Mouse (Mus musculus): ENCODE measurements at regions not wholly inside any gene's neighbourhood (a gene's known extent, or its start where the extent isn't known, plus 50 kb on each side); places are given as distances from the start of the nearest gene placed in this dataset.

GRCm38 (mm10) chr3:54618286-54618685, 74.3 kb upstream of the Supt20 start:
- Histone ChIP-seq H3K4me1 (ENCODE audit: control insufficient read depth, insufficient read depth) (no peaks in the 10 kb centered on the region), H3K4me3 (ENCODE audit: low read depth, low read length) (no peak overlapping the region), H3K4me2 (ENCODE audit: low read depth, low read length) (no peak overlapping the region), H3K27me3 (ENCODE audit: control insufficient read depth, insufficient read depth, low read length) (no peaks in the 10 kb centered on the region), H3K9ac (replicated peaks; ENCODE audit: low read depth, low read length) (no peak overlapping the region), H3K27ac (ENCODE audit: low read depth) (no peak overlapping the region), H3K9me3 (replicated peaks; ENCODE audit: control insufficient read depth, low read length) (0 out of 2 replicates have a peak, but pooled peaks cover 5% of the 10 kb centered on the region), H3K36me3 (replicated peaks; ENCODE audit: control insufficient read depth, insufficient read depth, low read length) (no peaks in the 10 kb centered on the region)
- DNase-seq (ENCODE audit: low spot score) (no peak), ATAC-seq (ENCODE audit: insufficient read depth, low read depth) (no peak)
- 89% methylated on average over 4 of the region's 4 CpGs for WGBS
- no peak for TF ChIP-seq EP300 (IDR thresholded peaks at IDR 0.05; ENCODE audit: low read depth)
- no peak for TF ChIP-seq CTCF (IDR thresholded peaks at IDR 0.05; ENCODE audit: low read depth)

DNA sequence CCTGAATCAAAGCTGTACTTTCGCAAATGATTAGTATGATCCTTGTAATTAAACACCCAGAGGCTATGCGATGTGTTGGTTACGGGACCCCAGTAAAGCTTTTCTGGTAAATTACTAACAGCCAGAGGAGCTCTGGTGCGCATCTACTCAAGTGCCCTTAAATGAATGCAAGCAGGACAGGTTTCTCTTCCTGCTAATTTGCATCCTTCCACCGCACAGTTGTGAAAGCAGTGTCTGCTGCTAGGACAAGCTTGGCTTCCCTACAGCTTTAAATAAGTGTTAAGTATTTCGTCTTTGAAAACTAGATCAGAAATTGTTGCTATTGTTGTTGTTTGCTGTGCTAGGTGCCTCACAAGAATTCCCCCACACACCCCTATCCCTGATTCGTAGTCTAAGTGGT, 62.4 kb upstream of the Supt20 start:
- no peaks in the 10 kb centered on the region for H3K27me3 ChIP-seq (ENCODE audit: control insufficient read depth, insufficient read depth, low read length)
- WGBS: 80% methylated on average over 7 of the region's 7 CpGs
- H3K9ac ChIP-seq (replicated peaks; ENCODE audit: low read depth, low read length): no peak overlapping the region
- no peak for DNase-seq (ENCODE audit: low spot score)
- H3K4me1 ChIP-seq (ENCODE audit: control insufficient read depth, insufficient read depth): no peaks in the 10 kb centered on the region
- H3K36me3 ChIP-seq (replicated peaks; ENCODE audit: control insufficient read depth, insufficient read depth, low read length): no peaks in the 10 kb centered on the region
- no peak overlapping the region for H3K4me2 ChIP-seq (ENCODE audit: low read depth, low read length)
- no peak overlapping the region for H3K4me3 ChIP-seq (ENCODE audit: low read depth, low read length)
- ATAC-seq (ENCODE audit: insufficient read depth, low read depth): no peak
- H3K27ac ChIP-seq (ENCODE audit: low read depth): no peak overlapping the region
- TF ChIP-seq EP300 (IDR thresholded peaks at IDR 0.05; ENCODE audit: low read depth) (no peak), CTCF (IDR thresholded peaks at IDR 0.05; ENCODE audit: low read depth) (no peak)
- 0 out of 2 replicates have a peak, but pooled peaks cover 5% of the 10 kb centered on the region for H3K9me3 ChIP-seq (replicated peaks; ENCODE audit: control insufficient read depth, low read length)

DNA sequence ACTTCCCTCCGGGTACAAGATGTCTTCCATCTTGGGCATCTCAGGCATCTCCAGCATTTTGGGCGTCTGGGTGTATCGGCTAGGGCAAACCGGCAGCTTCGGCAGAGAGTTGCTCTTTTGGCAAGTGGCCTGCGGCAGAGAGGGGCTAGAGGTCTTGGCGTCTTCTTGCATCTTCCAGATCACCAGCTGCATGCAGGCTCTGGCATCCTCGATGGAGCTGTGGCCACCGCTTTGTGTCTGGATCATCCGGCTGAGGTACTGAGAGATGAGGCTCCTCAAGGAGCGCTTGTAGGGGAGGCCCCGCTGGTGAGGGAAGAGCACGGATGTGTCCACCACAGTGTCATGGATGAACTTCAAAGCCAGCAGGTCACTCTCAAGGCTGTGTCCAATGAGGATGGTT, 59.9 kb upstream of the Supt20 start:
- Histone ChIP-seq H3K27ac (ENCODE audit: low read depth) (no peak overlapping the region), H3K36me3 (replicated peaks; ENCODE audit: control insufficient read depth, insufficient read depth, low read length) (no peaks in the 10 kb centered on the region), H3K4me3 (ENCODE audit: low read depth, low read length) (no peak overlapping the region), H3K27me3 (ENCODE audit: control insufficient read depth, insufficient read depth, low read length) (no peaks in the 10 kb centered on the region), H3K9ac (replicated peaks; ENCODE audit: low read depth, low read length) (no peak overlapping the region), H3K4me1 (ENCODE audit: control insufficient read depth, insufficient read depth) (no peaks in the 10 kb centered on the region), H3K9me3 (replicated peaks; ENCODE audit: control insufficient read depth, low read length) (0 out of 2 replicates have a peak, but pooled peaks cover 5% of the 10 kb centered on the region), H3K4me2 (ENCODE audit: low read depth, low read length) (no peak overlapping the region)
- ATAC-seq (ENCODE audit: insufficient read depth, low read depth): no peak
- no peak for TF ChIP-seq CTCF (IDR thresholded peaks at IDR 0.05; ENCODE audit: low read depth)
- no peak for TF ChIP-seq EP300 (IDR thresholded peaks at IDR 0.05; ENCODE audit: low read depth)
- 92% methylated on average over 13 of the region's 13 CpGs for WGBS
- DNase-seq (ENCODE audit: low spot score): no peak

- H3K27me3 ChIP-seq (ENCODE audit: control insufficient read depth, insufficient read depth, low read length): no peaks in the 10 kb centered on the region
- H3K27ac ChIP-seq (ENCODE audit: low read depth): no peak overlapping the region
- ATAC-seq (ENCODE audit: insufficient read depth, low read depth) (no peak), DNase-seq (ENCODE audit: low spot score) (no peak)
- H3K9ac ChIP-seq (replicated peaks; ENCODE audit: low read depth, low read length): no peak overlapping the region
- H3K4me2 ChIP-seq (ENCODE audit: low read depth, low read length): no peak overlapping the region
- no peaks in the 10 kb centered on the region for H3K4me1 ChIP-seq (ENCODE audit: control insufficient read depth, insufficient read depth)
- no peak overlapping the region for H3K4me3 ChIP-seq (ENCODE audit: low read depth, low read length)
- H3K36me3 ChIP-seq (replicated peaks; ENCODE audit: control insufficient read depth, insufficient read depth, low read length): no peaks in the 10 kb centered on the region
- TF ChIP-seq EP300 (IDR thresholded peaks at IDR 0.05; ENCODE audit: low read depth): no peak
- TF ChIP-seq CTCF (IDR thresholded peaks at IDR 0.05; ENCODE audit: low read depth): no peak
- 0 out of 2 replicates have a peak, but pooled peaks cover 5% of the 10 kb centered on the region for H3K9me3 ChIP-seq (replicated peaks; ENCODE audit: control insufficient read depth, low read length)
- WGBS: 87% methylated on average over 23 of the region's 23 CpGs
Measured at GRCm38 (mm10) chr3:54633446-54633845, 59.2 kb upstream of the Supt20 start.

DNA sequence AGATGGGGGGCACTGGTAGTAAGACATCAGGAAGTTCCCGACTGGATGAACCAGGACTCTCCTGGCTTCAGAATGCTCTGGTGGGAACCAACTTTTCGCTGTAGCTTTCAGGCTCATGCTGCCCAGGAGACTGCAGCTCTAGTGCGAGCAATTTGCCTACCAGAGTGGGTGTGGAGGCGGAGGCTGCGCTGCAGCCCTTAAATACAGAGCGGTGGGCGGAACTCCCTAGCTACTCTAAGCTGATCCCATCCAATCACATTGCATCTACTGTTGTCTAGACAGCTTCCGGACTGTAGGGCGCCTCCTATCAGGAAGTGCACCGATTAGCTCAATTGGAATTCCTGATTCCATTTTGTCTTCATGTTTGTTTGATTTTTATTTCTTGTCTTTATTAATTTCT, 58.2 kb upstream of the Supt20 start:
- no peak overlapping the region for H3K4me3 ChIP-seq (ENCODE audit: low read depth, low read length)
- WGBS: 91% methylated on average over 10 of the region's 10 CpGs
- H3K27me3 ChIP-seq (ENCODE audit: control insufficient read depth, insufficient read depth, low read length): no peaks in the 10 kb centered on the region
- no peak overlapping the region for H3K27ac ChIP-seq (ENCODE audit: low read depth)
- H3K9me3 ChIP-seq (replicated peaks; ENCODE audit: control insufficient read depth, low read length): 0 out of 2 replicates have a peak, but pooled peaks cover 5% of the 10 kb centered on the region
- ATAC-seq (ENCODE audit: insufficient read depth, low read depth): no peak
- no peak overlapping the region for H3K4me2 ChIP-seq (ENCODE audit: low read depth, low read length)
- H3K36me3 ChIP-seq (replicated peaks; ENCODE audit: control insufficient read depth, insufficient read depth, low read length): no peaks in the 10 kb centered on the region
- DNase-seq (ENCODE audit: low spot score): no peak
- H3K9ac ChIP-seq (replicated peaks; ENCODE audit: low read depth, low read length): no peak overlapping the region
- H3K4me1 ChIP-seq (ENCODE audit: control insufficient read depth, insufficient read depth): no peaks in the 10 kb centered on the region
- TF ChIP-seq CTCF (IDR thresholded peaks at IDR 0.05; ENCODE audit: low read depth): no peak
- TF ChIP-seq EP300 (IDR thresholded peaks at IDR 0.05; ENCODE audit: low read depth): no peak
